Mouse (Mus musculus): ENCODE data around the gene Pigl.
A peak's percentile ranks its signal among the peaks of the same experiment; 100 is the strongest.

DNA sequence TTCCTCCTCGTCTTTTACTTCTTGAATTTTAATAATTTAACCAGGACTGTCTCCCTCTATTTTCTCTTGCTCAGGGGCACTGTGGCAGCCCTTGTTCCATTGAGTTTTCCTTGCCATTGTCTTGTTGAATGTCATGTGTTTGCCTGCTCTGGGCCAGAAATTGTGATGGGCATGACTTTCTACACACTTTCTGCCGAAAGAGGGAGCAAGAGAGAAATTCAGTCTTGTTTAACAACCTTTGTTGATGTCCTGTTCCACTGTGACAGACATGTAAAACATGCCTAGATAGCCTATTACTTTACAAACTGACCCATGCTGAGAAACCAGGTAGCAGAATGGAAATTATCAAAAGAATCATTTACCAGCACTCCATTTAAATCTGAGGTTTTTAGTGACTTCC is 33.7 kb upstream of the Pigl start:
- TF ChIP-seq CTCF (IDR thresholded peaks at IDR 0.05): peak; percentile 63
- no peak for TF ChIP-seq POLR2A (IDR thresholded peaks at IDR 0.05; ENCODE audit: insufficient read depth, low read depth, low read length)

Data from heart, adult 2 months (tissue).